Mouse (Mus musculus) liver, embryonic 14.5 days (tissue): Measurements from ENCODE around the gene Osgep. TPM values are rescaled to one million over a fixed set of nuclear protein-coding genes. Genes with fewer than 3 reads are reported as not detected.
A peak's percentile ranks its signal among the peaks of the same experiment; 100 is the strongest.
"Not testable (repeated sequence)": the region's sequence is repeated elsewhere in the genome, so short reads cannot be mapped to it uniquely, and the experiment has no call there.

Experiments
- ATAC-seq: fragments of 200-750 bp; cut with Nextera tagmentation; 2 replicates; pipeline ENCODE4 v1.8.0; 2017; ENCODE audit warnings: moderate number of reproducible peaks, mild to moderate bottlenecking, moderate library complexity; ENCODE audit not compliant: insufficient read depth
- DNase-seq, 3 experiments: peaks; one replicate each; pipeline ENCODE4 v3.0.0-alpha.2; 2012 to 2013; ENCODE audit warnings: low read depth in 3 of 3, low spot score in 3 of 3
- H3K27ac ChIP-seq: fragments of 300-500 bp; sonication (generic); 2 replicates; pipeline ENCODE4 v1.5.1; 2014; ENCODE audit warnings: moderate library complexity, mild to moderate bottlenecking, control low read depth, inconsistent platforms
- H3K27me3 ChIP-seq: fragments of 300-500 bp; sonication (generic); 2 replicates; pipeline ENCODE4 v1.6.1; 2014; ENCODE audit warnings: mild to moderate bottlenecking, low read length, moderate library complexity; ENCODE audit not compliant: control insufficient read depth, insufficient read depth
- H3K36me3 ChIP-seq: fragments of 300-500 bp; sonication (generic); replicated peaks from 2 replicates; pipeline ENCODE4 v1.6.1; 2014; ENCODE audit warnings: low read depth; ENCODE audit not compliant: control insufficient read depth, insufficient read depth
- H3K4me1 ChIP-seq, 2 experiments: fragments of 200-500 bp in 1 of 2; fragments of 300-500 bp in 1 of 2; sonication (generic) in 1 of 2; replicated peaks; 2 replicates each; pipeline ENCODE4 v1.6.1; 2012 to 2014; ENCODE audit warnings: antibody characterized with exemption in 1 of 2, inconsistent platforms in 1 of 2, low read length in 1 of 2; ENCODE audit not compliant: control insufficient read depth in 2 of 2, insufficient read depth in 2 of 2
- H3K4me2 ChIP-seq: fragments of 300-500 bp; sonication (generic); 2 replicates; pipeline ENCODE4 v1.6.1; 2014; ENCODE audit warnings: low read depth, mild to moderate bottlenecking, control low read depth, moderate library complexity
- H3K4me3 ChIP-seq, 2 experiments: fragments of 200-500 bp in 1 of 2; fragments of 300-500 bp in 1 of 2; sonication (generic) in 1 of 2; 2 replicates each; pipeline ENCODE4 v1.5.1; 2012 to 2014; ENCODE audit warnings: low read depth in 2 of 2, low read length in 2 of 2, mild to moderate bottlenecking in 2 of 2, control low read depth in 1 of 2, inconsistent platforms in 1 of 2, moderate library complexity in 1 of 2; ENCODE audit not compliant: insufficient read depth in 1 of 2
- H3K9ac ChIP-seq: fragments of 300-500 bp; sonication (generic); replicated peaks from 2 replicates; pipeline ENCODE4 v1.6.1; 2014; ENCODE audit warnings: mild to moderate bottlenecking, control low read depth, moderate library complexity
- H3K9me3 ChIP-seq: fragments of 300-500 bp; sonication (generic); 2 replicates; pipeline ENCODE4 v1.6.1; 2016; ENCODE audit warnings: low read length, mixed read lengths; ENCODE audit not compliant: control insufficient read depth
- CTCF ChIP-seq: IDR thresholded peaks from 2 replicates; pipeline ENCODE4 v1.5.1; 2016; ENCODE audit warnings: antibody characterized with exemption, low read depth, control low read depth
- EP300 ChIP-seq: IDR thresholded peaks from 2 replicates; pipeline ENCODE4 v1.6.1; 2016; ENCODE audit warnings: antibody characterized with exemption, low read depth
- WGBS: fragments of 180-500 bp; shearing (Covaris S2); extraction: QIAGEN DNeasy Blood & Tissue Kit; methylation state at CpG from one replicate; pipeline ENCODE4 v1.1.7; 2014; ENCODE audit not compliant: insufficient replicate concordance; 5-methylcytosine and 5-hydroxymethylcytosine counted together
- polyA plus RNA-seq, 2 experiments: library from polyadenylated mRNA; depleted of rRNA in 1 of 2; stranded (reverse) in 1 of 2; unstranded in 1 of 2; fragments of >200 nt; fragmentation: Nextera tagmentation in 1 of 2; extraction: Ambion mirVana in 1 of 2; gene quantifications; 2 replicates each; pipeline versions ENCODE4 v1.2.1 to v1.2.3; 2012 to 2014

The Osgep gene
- polyA plus RNA-seq, 2 experiments, result 34.5 to 54.8 TPM

- peak within 1 kb of the TSS; percentile 77 for H3K27ac ChIP-seq
- DNase-seq, result peak in 1 of 3 experiments; percentile 71
- H3K4me3 ChIP-seq, result peak within 1 kb of the TSS; percentile 46 to 54
- ATAC-seq, result peak; percentile 82
- H3K27me3 ChIP-seq, H3K9me3 ChIP-seq: not testable (repeated sequence)
- H3K4me2 ChIP-seq, result peak within 1 kb of the TSS; percentile 75
- 10% methylated on average over 19 of the region's 19 CpGs for WGBS
- TF ChIP-seq EP300 (0 out of 2 replicates have a peak, but pooled peaks have one; percentile 14), CTCF (peak; percentile 49)
- H3K9ac ChIP-seq, result peak within 1 kb of the TSS; percentile 70
- peaks cover 10 to 26% of the 10 kb centered on the region in 2 experiments; a peak in 3 of 4 replicates for H3K4me1 ChIP-seq
- H3K36me3 ChIP-seq, result peaks cover 15% of the 10 kb centered on the region
These were observed 31.3 kb upstream of the Osgep start, which contains the start of gene Pnp2 for GRCm38 (mm10) chr14:50955942-50956508. Gene Pnp2, plus strand, starts transcription at chr14:50955992.

- 65% methylated on average over 10 of the region's 10 CpGs for WGBS
These were observed 30.8 kb upstream of the Osgep start for GRCm38 (mm10) chr14:50955487-50955886.

GRCm38 (mm10) chr14:50945526-50945925, 20.8 kb upstream of the Osgep start:
- H3K36me3 ChIP-seq, result peaks cover 10% of the 10 kb centered on the region
- peak overlapping the region; percentile 87 for H3K4me3 ChIP-seq
- not testable (repeated sequence) for DNase-seq, H3K9me3 ChIP-seq, H3K27me3 ChIP-seq, ATAC-seq
- 7% methylated on average over 3 of the region's 3 CpGs for whole genome bisulfite sequencing
- peaks cover 2 to 12% of the 10 kb centered on the region in 2 experiments; a peak in 2 of 4 replicates for H3K4me1 ChIP-seq
- peak overlapping the region; percentile 90 for H3K9ac ChIP-seq
- peak overlapping the region; percentile 89 for H3K27ac ChIP-seq
- H3K4me2 ChIP-seq, result peak overlapping the region; percentile 72

More at GRCm38 (mm10) chr14:50955487-50955886, 30.8 kb upstream of the Osgep start:
- TF ChIP-seq CTCF (no peak), EP300 (no peak)
- Histone ChIP-seq H3K9me3 (no peaks in the 10 kb centered on the region), H3K36me3 (peaks cover 18% of the 10 kb centered on the region), H3K27ac (no peak overlapping the region), H3K4me3 (no peak overlapping the region), H3K9ac (no peak overlapping the region), H3K4me1 (peaks cover 10 to 26% of the 10 kb centered on the region in 2 experiments; a peak in 3 of 4 replicates), H3K4me2 (peak overlapping the region; percentile 75), H3K27me3 (no peaks in the 10 kb centered on the region)
- DNase-seq (no peak), ATAC-seq (no peak)

- H3K36me3 ChIP-seq, result peaks cover 10% of the 10 kb centered on the region
- not testable (repeated sequence) for ATAC-seq, H3K9me3 ChIP-seq, DNase-seq, H3K27me3 ChIP-seq
- peaks cover 2 to 12% of the 10 kb centered on the region in 2 experiments; a peak in 2 of 4 replicates for H3K4me1 ChIP-seq
- peak overlapping the region; percentile 72 for H3K4me2 ChIP-seq
- peak overlapping the region; percentile 89 for H3K27ac ChIP-seq
- peak overlapping the region; percentile 90 for H3K9ac ChIP-seq
- peak overlapping the region; percentile 87 for H3K4me3 ChIP-seq
- WGBS, result 7% methylated on average over 6 of the region's 6 CpGs
These were observed 20.4 kb upstream of the Osgep start for GRCm38 (mm10) chr14:50945081-50945480.

- WGBS, result under 1% methylated on average over 14 of the region's 15 CpGs
- Histone ChIP-seq H3K4me1 (peaks cover 2 to 12% of the 10 kb centered on the region in 2 experiments; a peak in 2 of 4 replicates), H3K9ac (peak overlapping the region; percentile 90), H3K4me2 (peak overlapping the region; percentile 72), H3K27ac (peak overlapping the region; percentile 89), H3K4me3 (peak overlapping the region; percentile 87), H3K36me3 (peaks cover 10% of the 10 kb centered on the region)
- ATAC-seq, result peak; percentile 88
- not testable (repeated sequence) for H3K27me3 ChIP-seq, DNase-seq, H3K9me3 ChIP-seq
- TF ChIP-seq CTCF, result peak; percentile 62
These were observed 20.0 kb upstream of the Osgep start for GRCm38 (mm10) chr14:50944668-50945033.
